Mouse (Mus musculus) bone marrow macrophage, adult 2 months (primary cell): Measurements from ENCODE around the gene Crb3.

Experiments
- CTCF ChIP-seq: IDR thresholded peaks from 2 replicates; pipeline ENCODE4 v1.5.1; 2012; ENCODE audit warnings: low read depth, mild to moderate bottlenecking, low read length, moderate library complexity
- POLR2A ChIP-seq: IDR thresholded peaks from 2 replicates; pipeline ENCODE4 v1.6.1; 2012; ENCODE audit warnings: mild to moderate bottlenecking, low read depth, low read length, borderline replicate concordance

GRCm38 (mm10) chr17:57102276-57102675 is 43.4 kb downstream of the Crb3 start:
- no peak for TF ChIP-seq CTCF
- no peak for TF ChIP-seq POLR2A
